Mouse (Mus musculus) stomach, postnatal 0 days (tissue): Measurements from ENCODE around the gene Dph3.

Experiments
- CTCF ChIP-seq: IDR thresholded peaks from 2 replicates; pipeline ENCODE4 v1.5.1; 2016; ENCODE audit warnings: antibody characterized with exemption, low read depth, mild to moderate bottlenecking, moderate library complexity
- EP300 ChIP-seq: optimal IDR thresholded peaks from 2 replicates; pipeline ENCODE3; 2016; ENCODE audit warnings: antibody characterized with exemption

DNA sequence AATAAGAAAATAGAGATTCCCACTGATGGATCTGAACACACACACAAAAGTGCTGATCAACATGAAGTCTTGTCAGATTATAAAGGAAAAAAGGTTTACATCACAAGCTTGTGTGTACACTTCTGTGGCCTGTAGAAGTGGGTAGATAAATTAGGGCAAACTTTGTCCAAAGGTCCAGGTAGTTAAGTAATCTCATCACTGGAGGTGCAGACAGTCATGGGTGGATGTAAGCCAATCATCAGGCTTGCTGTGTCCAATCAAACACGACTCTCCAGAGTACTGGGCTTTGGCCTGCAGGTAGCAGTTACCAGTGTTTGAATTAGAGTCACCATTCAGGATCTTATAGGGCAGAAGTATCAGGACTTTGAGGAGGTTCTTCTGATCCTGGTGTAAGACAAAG is 7.5 kb upstream of the Dph3 start:
- TF ChIP-seq CTCF: no peak
- no peak for TF ChIP-seq EP300
